Mouse (Mus musculus) stomach, postnatal 0 days (tissue): ENCODE measurements at regions not wholly inside any gene's neighbourhood (a gene's known extent, or its start where the extent isn't known, plus 50 kb on each side); places are given as distances from the start of the nearest gene placed in this dataset.

ENCODE experiments used
- CTCF ChIP-seq: IDR thresholded peaks from 2 replicates; pipeline ENCODE4 v1.5.1; 2016; ENCODE audit warnings: antibody characterized with exemption, low read depth, mild to moderate bottlenecking, moderate library complexity
- EP300 ChIP-seq: optimal IDR thresholded peaks from 2 replicates; pipeline ENCODE3; 2016; ENCODE audit warnings: antibody characterized with exemption

DNA sequence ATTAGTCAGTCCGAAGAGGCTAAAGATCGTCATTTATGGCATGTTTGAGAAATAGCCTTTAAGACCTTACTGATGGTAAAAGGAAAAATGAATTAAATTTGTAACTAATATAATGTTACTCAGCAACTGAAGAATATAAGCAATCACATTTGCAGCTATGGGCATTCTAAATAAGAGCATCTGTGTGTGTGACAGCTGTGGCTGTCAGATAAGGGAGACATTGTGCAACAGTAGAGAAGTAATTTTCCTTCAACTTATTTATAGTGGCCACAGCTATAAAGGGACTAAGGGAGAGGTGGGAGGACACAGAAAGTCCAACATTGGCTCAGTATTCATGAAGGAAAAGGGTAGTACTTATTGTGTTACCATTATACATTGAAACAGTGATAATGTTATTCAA lies 591.8 kb upstream of the Fat1 start:
- TF ChIP-seq CTCF (no peak), EP300 (no peak)
